Mouse (Mus musculus) 416B (cell line): Measurements from ENCODE around the gene Lsm10.

Source experiments
- DNase-seq: peaks from one replicate; pipeline ENCODE4 v3.0.0; 2011; ENCODE audit warnings: low read depth

Gene Lsm10

DNA sequence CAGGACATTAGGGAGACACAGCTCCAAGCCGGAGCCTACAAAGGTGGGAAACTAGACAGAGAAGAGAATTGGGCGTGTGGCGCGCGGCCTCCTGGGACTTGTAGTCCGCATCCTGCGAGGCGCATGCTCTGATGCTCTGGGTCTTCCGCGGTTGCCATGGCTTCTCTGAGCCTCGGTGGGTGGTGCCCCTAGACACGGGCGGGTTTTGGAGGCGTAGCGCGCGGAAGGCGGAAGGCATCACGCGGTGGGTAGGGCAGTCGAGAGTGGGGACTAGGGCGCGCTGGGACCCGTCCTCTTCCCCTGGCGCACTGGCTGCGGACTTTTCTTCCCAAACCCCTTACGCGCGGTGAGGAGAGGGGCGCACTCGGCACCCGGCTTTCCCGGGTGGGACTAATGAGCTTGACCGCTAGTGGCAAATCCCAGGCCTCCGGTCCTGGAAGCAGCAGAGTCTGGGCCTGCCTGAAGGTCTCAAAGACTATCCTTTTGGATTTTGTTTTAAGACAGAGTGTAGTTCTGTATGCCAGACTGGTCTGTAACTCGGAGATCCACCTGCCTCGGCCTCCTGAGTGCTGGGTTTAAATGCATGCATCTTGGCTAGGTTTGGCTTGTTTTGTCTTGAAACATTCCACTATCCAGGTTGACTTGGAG, at the start of gene Lsm10:
TSS of gene Lsm10 (plus strand) at position 160 of the 648 bp plus-strand sequence.
- DNase-seq = peak; percentile 97

DNA sequence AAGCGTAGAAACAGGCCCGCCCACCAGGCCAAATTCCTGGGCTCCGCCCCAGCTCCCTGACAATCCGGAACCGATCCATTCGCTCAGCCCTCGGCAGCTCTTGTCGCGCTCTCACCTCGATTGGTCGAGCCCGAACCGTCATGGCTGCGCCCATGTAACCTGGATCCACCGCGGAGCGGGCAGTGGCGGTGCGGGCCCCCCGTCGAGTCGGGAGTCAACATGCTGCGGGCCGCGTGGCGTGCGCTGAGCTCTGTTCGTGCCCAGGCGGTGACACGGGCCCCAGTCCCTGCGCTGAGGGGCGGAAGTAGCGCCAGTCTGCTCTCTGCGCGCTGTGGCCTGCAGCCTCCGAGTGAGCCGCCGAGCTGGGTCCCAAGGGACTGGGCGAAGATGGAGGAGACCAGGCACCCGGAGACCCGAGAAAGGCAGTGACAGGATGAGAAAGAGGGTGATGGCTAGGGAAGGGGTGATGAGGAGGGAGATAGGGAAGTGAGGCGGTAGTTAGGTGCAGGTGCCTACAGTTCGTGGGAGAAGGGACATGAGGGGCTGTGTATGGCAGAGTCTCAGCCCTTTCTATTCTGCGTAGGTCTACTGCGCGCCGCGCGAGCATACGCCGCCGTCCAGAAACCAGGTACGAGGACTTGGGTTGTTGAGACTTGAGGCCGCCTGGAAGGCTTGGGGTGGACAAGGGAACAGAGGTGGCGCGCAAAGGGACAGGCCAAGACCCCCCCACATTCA, 49.4 kb upstream of the Lsm10 start, which contains the start of gene Mrps15:
TSS of gene Mrps15 (plus strand) at position 75 of the 735 bp plus-strand sequence.
- peak; percentile 91 for DNase-seq

DNA sequence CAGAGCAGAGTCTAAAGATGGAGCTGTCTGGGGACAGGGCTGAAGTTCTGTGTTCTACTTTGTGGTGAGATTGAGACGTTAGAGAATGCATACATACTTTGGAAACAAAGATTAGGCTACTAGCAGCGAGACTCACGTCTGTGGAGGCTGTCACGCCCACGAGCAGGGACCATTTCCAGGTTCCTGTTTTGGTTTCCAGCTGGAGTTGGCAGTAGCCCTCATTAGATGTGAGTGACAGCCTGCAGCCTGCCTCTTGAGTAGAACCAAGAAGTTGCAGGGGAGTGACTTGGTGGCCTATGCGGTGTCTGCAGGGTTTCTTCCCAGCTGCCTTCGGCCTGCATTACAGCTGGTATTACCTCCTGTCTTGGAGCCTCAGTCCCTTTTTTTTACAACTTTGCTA, 44.8 kb upstream of the Lsm10 start:
- no peak for DNase-seq

DNA sequence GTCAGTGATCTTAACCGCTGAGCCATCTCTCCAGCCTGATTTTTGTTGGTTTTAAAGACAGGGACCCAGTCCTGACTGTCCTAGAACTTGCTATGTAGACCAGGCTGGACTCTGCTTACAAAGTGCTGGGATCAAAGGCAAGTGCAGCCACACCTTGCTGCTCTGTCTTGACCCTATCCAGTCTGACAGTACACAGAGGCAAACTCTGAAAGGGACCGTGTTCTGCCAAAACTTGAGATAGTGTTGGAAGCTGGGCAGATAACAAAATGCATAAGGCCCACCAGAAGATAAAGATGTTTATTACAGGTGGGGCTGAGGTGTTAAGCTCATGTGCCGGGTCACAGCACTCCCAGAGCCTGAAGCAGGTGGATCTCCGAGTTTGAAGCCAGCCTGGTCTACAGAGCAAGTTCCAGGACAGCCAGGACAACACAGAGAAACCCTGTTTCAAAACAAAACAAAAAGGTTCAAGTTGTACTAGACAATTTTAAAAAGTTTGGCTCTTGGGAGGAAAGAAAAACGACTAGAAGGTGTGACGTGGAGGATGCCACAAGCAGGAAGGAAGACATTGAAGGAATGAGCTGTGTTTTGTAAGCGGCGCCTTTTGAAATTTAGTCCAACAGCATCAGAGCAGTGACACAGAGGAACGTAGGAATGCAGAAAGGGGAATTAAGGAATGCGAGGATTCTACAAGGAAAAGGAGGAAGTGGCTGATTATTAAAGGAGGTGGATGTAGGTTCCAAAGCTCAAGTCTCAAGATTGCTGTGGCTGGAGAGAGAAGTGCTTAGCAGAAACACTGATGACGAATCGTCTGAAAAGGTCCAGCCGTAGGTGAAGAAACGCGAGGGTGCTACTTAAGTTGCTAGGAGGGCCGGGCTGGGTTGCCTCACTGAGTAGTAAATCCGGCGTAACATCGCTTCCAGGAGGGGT, 39.0 kb upstream of the Lsm10 start:
- peak; percentile 66 for DNase-seq

DNA sequence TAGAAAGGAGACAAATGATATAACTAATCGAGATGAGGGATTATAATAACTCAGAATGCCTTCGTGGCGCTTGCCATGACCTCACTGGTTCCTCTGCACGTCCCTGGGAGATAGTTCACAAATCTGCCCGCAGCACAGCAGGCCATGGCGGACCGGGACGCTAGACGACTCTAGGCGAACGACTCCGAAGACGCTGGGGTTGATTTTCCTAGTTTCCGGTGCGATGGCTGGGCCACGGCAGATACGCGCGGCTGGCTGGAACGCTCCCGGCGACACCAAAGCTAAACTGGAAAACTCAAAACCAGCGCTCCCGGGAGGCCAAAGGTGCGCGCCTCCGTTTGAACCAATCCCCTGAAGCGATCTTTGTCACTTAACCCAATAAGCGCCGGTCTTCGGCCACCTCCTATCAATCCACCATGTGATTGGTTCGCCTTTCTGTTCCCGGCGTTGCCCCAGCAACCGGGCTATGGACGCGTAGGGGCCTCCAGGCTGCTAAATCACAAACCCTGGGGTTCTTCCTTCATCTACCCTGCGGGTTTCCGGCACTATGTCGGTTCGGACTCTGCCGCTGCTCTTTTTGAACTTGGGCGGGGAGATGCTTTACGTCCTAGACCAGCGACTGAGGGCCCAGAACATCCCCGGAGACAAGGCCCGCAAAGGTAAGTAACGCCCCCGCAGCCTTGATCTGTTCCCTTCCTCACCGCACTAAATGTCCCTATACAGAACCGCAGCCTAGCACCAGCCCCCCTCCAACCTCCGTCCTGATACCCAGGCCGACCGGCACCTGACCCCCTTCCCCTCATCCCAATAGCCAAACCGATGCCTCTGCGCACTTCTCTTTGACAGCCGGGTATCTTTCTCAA, 38.1 kb upstream of the Lsm10 start, which contains the start of gene Oscp1:
TSS of gene Oscp1 (plus strand) at position 432 of the 863 bp plus-strand sequence.
- peak; percentile 94 for DNase-seq

DNA sequence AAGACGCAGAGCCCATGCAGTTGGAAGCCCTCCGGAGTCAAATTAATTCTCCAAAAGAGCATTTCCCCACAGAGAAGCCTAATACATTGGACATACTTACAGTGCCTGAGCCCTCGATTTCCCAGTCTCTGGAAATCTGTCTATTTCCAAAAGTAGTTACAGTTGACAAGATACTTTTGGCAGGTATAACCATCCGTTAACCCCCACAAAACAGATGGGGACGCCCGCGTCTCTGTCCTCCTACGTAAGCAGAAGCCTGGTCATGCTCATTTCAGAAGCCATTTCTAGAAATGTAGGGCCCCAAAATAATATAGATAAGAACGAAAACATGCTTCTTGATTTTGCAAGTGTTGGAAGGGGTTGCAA, 37.4 kb upstream of the Lsm10 start:
- no peak for DNase-seq

DNA sequence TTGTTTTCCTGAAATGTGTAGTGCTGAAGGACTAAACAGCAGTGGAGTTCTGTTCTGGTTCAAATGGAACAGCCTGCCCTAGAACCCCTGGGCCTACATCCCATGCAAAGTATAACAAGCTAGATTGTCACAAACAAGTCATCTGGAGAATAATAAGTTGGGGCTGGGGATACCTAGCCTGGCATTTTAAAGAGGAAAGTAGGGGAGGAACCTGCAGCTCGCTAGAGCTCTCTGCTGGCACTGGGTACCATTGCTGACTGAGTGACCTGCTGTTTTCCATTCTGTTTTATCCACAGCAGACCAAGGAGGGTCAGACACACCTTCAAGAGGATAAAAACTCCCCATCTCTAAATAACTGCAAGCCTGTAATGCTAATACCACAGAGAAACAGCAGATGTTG, 33.6 kb upstream of the Lsm10 start:
- peak; percentile 54 for DNase-seq

DNA sequence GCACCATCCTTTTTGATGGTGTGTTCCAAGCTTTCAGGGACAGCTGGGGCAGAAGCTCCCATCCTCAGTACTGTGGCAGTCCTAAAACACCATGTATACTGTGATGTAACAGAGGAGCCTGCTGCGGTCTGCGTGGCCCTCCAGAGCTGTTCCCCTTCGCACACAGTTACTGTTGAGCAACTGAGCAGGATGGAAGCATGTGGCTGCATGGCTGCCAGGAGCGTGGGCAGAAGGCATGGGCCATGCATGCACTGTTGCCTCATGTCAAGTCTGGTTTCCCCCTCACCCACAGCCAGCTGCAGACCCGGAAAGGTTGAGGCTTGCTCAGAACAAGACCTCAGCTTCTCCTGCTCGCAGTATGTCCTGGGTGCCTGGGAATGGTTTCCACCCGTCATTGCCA, 31.2 kb upstream of the Lsm10 start:
- peak; percentile 45 for DNase-seq

DNA sequence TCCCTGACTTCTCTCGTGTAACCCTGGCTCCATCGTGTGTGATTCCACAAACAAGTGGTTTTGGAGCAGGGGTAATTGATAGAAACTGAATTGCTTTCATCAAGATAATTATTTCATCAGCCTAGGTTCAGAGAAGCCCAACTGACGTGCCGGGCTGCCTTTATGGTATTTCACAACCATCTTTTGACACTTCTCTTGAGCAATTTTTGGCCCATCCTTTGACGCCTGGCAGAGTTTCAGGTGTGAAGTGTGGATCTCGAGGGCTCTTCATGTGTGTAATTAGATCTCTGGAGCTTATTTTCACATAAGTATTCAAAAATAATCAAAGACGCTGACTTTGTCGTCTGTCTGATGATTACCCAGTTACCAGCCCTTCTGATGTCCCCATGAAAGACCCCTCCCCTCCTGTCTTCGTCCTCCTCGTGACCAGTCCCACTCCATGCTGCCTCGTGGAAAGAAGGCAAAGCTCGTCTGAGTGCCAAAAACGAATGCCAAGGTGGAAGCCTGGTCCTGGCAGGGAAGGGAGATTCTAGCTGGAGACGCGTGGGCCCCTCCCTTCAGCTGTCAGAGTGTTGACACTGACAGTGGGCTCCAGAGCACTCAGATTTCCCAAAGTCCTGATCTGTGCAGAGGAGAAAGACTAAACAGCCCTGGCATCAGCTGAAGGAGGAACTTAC, 28.9 kb upstream of the Lsm10 start:
- DNase-seq = peak; percentile 59

DNA sequence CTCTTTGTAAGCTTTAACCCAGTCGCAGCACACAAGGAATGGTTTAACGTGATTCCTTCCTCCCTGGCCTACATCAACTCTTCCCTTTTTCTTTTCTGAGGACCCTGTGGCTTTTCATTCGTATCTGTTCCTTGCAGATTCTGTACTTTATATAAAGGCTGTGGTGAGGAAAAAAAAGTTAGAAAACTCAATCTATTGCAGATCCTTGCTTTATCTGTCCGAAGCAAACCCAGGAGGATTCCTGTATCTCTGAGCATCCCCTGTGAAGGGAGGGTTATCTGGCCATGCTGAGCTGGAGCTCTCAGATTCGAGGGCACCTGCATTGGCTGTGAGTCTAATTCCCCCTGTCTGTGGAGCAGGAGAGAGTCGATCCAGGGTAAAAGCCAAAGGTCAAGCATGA, 27.6 kb upstream of the Lsm10 start:
- no peak for DNase-seq

DNA sequence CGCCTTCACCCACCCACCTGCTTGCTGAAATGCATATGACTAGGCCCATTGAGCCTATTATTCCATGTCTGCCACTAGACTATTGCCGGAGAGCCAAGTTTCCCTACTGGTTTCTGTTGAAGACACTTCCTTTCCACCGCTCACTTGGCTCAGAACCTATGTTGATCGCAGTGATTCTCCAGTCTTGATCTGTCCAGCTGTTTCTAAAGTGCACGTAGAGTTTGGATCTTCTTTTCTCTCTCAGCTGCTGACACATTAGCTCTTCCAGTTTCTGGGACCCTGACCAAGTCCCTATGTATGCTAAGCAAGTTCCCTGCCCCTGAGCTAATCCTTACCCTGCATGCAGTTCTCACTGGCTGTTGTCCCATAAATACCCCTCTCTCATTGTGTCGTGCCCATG, 18.6 kb upstream of the Lsm10 start:
- no peak for DNase-seq

DNA sequence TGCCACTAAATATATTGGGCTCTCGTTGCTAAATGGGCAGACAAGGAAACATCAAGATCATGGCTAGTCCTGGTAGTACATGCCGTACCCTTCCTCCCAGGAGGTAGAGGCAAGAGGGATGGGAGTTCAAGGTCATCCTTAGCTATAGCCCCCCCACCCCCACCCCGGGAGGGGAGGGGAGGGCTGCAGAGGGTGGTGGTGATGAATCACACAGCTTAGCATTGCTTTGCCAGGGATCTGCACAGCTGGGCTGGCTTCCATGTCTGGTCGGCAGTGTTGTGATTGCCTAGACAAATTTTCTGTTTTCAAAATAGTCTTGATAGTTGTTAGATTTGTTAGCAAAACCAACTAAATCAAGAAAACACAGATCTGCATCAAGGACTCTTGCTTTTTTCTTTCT, 17.2 kb upstream of the Lsm10 start:
- DNase-seq = no peak

DNA sequence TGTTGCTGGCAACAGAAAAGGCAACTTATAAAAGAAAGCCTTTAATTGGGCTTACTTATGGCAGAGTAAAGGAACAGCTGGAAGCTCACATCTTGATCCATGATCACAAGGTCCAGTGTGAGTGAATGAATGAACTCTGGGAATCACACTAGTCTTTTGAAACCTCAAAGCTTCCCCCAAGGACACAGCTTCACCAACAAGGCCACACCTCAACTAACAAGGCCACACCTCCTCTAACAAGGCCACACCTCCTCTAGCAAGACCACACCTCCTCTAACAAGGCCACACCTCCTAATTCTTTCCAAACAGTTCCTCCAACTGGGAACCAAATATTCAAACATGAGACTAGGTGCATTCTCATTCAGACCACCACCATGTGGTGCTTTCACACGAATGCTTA, 14.8 kb upstream of the Lsm10 start:
- DNase-seq = no peak

DNA sequence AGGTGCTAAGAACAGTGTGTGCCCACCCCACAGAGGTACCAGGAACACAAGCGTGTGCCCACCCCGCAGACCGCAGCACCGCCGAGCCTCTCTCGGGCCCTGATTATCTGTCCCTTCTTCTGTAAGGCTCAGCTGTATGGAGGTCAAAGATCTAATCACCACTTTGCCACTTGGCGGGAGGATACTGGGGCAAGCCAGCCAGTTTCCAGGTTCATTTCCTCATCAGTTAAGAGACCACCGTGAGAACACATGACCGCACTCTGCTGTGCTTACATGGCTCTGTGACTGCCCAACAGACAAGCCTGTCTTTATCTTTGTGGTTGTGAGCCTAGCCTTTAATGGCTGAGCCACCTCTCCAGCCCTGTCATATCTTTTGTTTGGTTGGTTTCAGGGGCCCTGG, 13.4 kb upstream of the Lsm10 start:
- peak; percentile 40 for DNase-seq

DNA sequence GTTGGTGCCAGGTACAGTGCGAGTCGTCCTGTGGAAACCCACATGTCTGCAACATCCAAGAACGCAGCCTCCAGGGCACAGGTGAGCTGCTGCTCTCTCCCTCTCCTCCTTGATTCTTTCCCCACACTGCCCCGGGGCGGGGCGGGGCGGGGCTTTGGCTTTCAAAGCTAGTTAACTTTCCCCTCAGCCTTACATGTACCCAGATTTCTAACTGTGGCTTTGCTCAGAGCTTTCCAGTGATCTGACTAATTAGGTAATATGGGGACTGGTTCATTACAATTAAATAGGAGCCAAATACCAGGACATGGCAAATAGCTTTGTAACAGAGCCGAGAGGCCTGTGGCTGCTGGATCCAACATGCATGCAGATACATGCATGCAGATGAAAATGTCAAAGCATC, 12.0 kb upstream of the Lsm10 start:
- no peak for DNase-seq

DNA sequence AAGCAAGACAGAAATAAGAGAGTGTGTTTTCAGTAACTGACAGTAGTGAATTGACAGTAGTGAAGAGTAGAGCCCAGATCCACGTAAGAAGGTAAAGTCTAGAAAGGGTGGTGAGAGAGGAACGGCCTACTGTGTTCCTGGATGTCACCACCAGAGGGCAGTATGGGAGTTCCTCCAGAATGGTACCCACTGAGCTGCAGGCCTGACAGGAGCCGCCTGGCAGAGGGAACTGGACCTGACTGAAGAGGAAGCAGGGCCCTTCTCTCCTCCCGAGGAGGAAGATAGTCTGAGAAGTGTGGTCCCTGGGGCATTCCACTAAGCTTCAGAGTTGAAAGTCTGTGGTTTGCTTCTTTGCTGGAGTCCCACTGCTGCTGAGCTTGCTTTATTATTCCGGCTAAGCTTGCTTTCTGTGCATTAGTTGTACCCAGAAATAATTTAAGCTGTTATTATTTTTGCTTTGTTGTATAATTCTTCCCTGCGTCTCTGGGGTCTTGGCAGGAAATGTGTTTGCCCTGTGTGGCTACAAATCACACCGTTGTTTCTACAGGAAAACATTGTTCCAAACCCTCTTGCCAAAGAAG, 10.3 kb upstream of the Lsm10 start:
- DNase-seq = peak; percentile 90

DNA sequence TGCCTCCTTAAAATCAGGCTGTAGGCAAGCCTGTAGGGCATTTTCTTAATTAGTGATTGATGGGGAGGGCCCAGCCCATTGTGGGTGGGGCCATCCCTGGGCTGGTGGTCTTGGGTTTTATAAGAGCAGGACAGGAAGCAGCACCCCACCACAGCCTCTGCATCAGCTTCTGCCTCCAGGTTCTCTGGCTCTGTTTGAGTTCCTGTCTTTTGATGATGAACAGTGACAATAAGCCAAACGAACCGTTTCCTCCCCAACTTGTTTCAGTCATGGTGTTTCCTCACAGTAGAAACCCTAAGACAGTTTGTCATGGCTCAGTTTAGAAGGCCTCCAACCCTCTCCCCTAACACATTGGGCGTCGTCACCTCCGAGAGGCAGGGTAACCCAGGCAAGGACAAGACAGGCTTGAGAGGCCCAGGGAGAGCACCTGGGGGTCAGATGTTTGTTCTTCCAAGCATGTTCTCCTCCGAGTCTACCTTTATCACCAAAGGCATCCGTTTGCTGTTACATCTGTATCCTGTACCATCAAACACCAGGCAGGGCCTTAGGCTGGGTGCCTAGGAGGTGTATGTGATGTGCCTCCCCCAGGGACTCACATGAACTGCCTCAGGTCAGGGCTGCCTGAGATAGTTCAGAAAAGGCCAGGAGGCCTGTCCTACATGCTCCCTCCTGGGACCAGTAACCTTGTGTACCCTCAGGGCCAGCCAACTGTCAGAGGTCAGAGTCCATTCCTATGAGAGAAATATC, 6.1 kb upstream of the Lsm10 start:
- DNase-seq = no peak

DNA sequence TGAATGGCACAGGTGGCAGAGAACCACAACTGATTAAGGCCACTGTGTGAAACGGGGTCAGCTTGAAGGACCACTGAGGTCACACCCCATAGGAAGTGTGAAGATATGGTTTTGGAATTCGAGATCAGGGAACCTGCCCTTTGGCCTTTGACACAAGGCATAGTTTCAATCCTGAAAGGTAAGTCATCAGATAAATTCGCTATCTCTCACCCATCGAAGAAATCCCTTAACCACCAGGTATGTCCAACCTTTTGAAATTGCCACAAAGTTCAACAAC, 5.6 kb upstream of the Lsm10 start:
- DNase-seq = no peak

DNA sequence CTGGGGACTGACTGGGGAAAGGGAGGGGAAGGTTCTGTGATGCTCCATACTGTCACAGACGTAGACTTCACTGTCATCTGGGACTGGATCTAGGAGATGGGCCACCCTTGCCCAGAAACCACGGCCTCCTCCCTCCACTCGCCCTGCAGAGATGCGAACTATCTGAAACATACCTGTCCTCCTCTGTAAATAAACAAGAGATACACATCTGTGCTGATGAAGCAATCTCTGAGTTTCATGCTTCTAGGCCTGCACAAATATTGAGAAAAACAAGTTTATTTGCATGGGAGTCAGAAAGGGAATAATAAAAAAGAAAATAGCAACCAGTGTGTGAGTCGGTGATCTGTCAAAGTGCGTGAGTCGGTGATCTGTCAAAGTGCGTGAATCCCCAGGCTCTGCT, 4.5 kb upstream of the Lsm10 start:
- DNase-seq = no peak
